Mouse (Mus musculus) embryonic fibroblast, embryonic 13.5 days (primary cell): ENCODE data around the gene Dennd4a.

ENCODE experiments used
- CTCF ChIP-seq: IDR thresholded peaks from 2 replicates; pipeline ENCODE4 v1.5.1; 2011; ENCODE audit warnings: mild to moderate bottlenecking, control low read depth, low read length, moderate library complexity, borderline replicate concordance; ENCODE audit not compliant: insufficient read depth
- POLR2A ChIP-seq: IDR thresholded peaks from 2 replicates; pipeline ENCODE4 v1.6.1; 2011; ENCODE audit warnings: low read depth, mild to moderate bottlenecking, control low read depth, low read length, moderate library complexity

DNA sequence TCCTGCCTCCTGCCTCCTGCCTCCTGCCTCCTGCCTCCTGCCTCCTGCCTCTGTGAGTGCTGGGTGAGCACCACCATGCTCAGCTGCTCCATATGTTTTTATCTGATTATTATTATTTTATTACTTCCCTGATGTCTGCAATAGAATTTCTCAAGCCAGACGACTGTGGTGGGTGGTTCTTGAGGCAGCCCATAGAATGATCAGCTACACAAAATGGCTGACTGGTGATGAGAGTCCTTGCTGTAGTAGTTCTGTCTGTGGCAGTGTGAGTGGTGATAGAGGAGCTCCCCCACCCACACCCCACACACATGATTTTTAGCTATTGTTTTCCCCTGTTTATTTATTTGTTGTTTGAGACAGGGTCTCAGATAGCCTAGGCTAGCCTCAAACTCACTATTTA lies 43.3 kb upstream of the Dennd4a start:
- TF ChIP-seq CTCF (no peak), POLR2A (no peak)
